In the genomic region with DNA sequence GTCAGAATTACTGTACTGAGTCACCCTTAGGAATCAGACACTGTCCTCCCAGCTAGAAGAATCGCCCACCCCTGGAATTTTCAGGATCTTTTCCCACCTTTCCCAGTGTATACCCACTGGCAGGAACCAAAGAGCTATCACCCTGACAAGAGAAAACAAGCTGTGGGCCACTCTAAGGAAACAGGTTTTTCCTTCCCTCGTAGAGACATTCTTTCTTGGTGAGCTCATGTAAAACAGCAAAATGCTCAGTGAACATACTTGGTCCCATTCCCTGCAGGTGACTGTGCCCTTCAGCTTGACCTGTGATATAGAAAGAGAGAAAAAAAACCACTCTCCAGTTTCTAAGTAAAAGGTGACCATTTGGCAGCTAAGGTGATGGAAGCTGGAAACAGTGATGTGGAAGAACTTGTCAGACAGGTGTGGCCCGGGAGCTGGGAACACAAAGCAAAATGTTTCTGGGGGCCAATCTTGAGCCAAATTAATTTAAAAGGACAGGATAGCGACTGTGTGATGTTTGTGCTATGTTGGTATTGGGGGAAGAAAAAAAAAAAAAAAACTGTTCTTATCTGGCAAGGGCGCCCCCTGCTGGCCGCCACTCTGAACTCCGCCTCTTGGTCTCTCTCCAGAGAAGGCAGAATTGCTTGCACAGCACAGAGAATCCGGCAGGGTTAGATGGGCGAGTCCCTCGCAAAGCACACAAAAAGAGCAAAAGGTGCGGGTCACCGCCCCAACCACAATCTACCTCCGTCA, we compare ENCODE assay signal across 8 mouse cellular contexts.
DNase-seq lines count a peak whose midpoint lies in the region; ATAC-seq and TF ChIP-seq lines count a peak whose summit lies in the region.

No protein-coding gene starts in this region.

- no peaks in the 10 kb centered on the region for H3K9me3 ChIP-seq in hindbrain, embryonic 16.5 days (ENCODE audit: control insufficient read depth, low read length)

- ATAC-seq in hindbrain, embryonic 16.5 days, result peak; percentile 64
- ATAC-seq in megakaryocyte, adult 5-6 weeks (ENCODE audit: poor library complexity, severe bottlenecking), result peak; percentile 76

- peak; percentile 90 for DNase-seq in ZHBTc4 (ENCODE audit: low read depth, low spot score)
- peak; percentile 51 to 83 for DNase-seq in cerebellum, postnatal 4 days (ENCODE audit: low spot score in 2 of 2)
- peak; percentile 75 for DNase-seq in gastrocnemius, adult 2 months
- DNase-seq in left cerebral cortex, adult 18-20 months (ENCODE audit: low spot score in 2 of 2), result peak; percentile 76 to 83
- DNase-seq in right cerebral cortex, postnatal 25 days, result peak; percentile 74
- DNase-seq in urinary bladder, postnatal 36 days (ENCODE audit: low spot score in 2 of 2), result peak; percentile 75 to 83

- H3K9ac ChIP-seq in hindbrain, embryonic 16.5 days (ENCODE audit: low read depth, low read length), result peak overlapping the region; percentile 56

- TF ChIP-seq CTCF in gastrocnemius, adult 2 months (IDR thresholded peaks at IDR 0.05), result peak; percentile 90

- peak overlapping the region; percentile 57 for H3K4me2 ChIP-seq in hindbrain, embryonic 16.5 days (ENCODE audit: low read length)

- H3K27me3 ChIP-seq in hindbrain, embryonic 16.5 days (replicated peaks; ENCODE audit: control insufficient read depth, insufficient read depth, low read length), result no peaks in the 10 kb centered on the region

- intact Hi-C loops in gastrocnemius, adult 2 months (cut with DNase I), result no loop called here

- H3K4me1 ChIP-seq in hindbrain, embryonic 16.5 days (ENCODE audit: control insufficient read depth, insufficient read depth, low read depth, low read length), result peaks cover 11% of the 10 kb centered on the region

- 17% methylated on average over 13 of the region's 13 CpGs for WGBS in hindbrain, embryonic 16.5 days

- no peaks in the 10 kb centered on the region for H3K36me3 ChIP-seq in hindbrain, embryonic 16.5 days (ENCODE audit: control insufficient read depth, insufficient read depth, low read length)

- peak overlapping the region; percentile 62 for H3K4me3 ChIP-seq in gastrocnemius, adult 2 months
- H3K4me3 ChIP-seq in hindbrain, embryonic 16.5 days (ENCODE audit: low read length), result peak overlapping the region; percentile 35

- no peak overlapping the region for H3K27ac ChIP-seq in gastrocnemius, adult 2 months
- H3K27ac ChIP-seq in hindbrain, embryonic 16.5 days (ENCODE audit: low read depth, low read length), result no peak overlapping the region
